Mouse (Mus musculus): ENCODE results near the gene Jup. TPM values are rescaled to one million over a fixed set of nuclear protein-coding genes. Genes with fewer than 3 reads are reported as not detected.

Gene Jup
- polyA plus RNA-seq, 1 experiment from 2014 or later = 24.3 TPM

DNA sequence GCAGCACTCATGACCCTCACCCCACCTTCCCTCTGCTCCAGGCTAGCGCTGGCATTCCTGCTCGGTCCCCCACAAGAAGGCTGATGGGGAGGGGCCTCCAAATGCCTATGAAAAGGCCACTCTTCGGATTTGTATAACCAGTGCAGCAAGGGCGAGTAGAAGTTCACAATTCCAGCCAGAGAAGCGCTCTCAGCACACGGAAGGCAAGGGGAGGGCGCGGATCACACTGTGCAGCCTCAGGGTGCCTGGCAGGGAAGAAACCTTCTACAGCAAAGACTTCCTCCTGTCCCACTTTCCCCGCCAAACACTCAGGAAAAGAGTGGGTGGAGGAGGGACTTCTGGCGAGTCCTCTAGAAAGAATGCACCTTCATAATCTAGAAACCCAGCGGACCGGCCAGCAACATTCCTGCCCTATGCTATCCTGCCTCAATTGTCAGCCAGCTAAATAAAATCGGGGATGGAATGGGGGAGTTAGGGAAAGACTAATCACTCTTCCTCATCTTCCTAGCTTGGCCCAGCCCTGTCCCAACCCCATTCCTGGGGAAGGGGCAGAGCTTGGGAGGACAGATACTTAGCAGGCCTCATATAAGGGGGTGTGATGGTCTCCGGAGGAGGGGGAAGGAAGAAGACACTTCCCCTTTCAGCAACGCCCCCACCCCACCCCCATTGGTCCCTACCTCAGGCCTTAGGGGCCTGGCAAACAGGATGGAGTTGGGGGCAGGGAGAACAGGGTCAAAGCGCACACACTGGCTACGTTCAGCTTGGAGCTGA lies 1.5 kb downstream of the Jup start:
- Histone ChIP-seq H3K4me2 (peak overlapping the region; percentile 83), H3K4me1 (peaks cover 80% of the 10 kb centered on the region), H3K4me3 (peak overlapping the region; percentile 66), H3K9me3 (replicated peaks) (no peaks in the 10 kb centered on the region), H3K27ac (peak overlapping the region; percentile 30; the same call in 1 of the 2 replicates), H3K36me3 (no peaks in the 10 kb centered on the region), H3K27me3 (replicated peaks) (peaks cover 49% of the 10 kb centered on the region), H3K9ac (no peak overlapping the region)
- no peak for ATAC-seq
- WGBS (ENCODE audit: insufficient replicate concordance) = 21% methylated on average over 17 of the region's 17 CpGs

GRCm38 (mm10) chr11:100395200-100395599 lies 2.4 kb downstream of the Jup start:
- peaks cover 49% of the 10 kb centered on the region for H3K27me3 ChIP-seq (replicated peaks)
- 9% methylated on average over 11 of the region's 11 CpGs for WGBS (ENCODE audit: insufficient replicate concordance)
- no peak overlapping the region for H3K27ac ChIP-seq
- H3K9ac ChIP-seq = no peak overlapping the region
- peaks cover 80% of the 10 kb centered on the region for H3K4me1 ChIP-seq
- H3K9me3 ChIP-seq (replicated peaks) = no peaks in the 10 kb centered on the region
- no peak for ATAC-seq
- peak overlapping the region; percentile 66 for H3K4me3 ChIP-seq
- no peaks in the 10 kb centered on the region for H3K36me3 ChIP-seq
- peak overlapping the region; percentile 83 for H3K4me2 ChIP-seq

- Histone ChIP-seq H3K4me3 (no peak overlapping the region), H3K9ac (no peak overlapping the region), H3K27ac (no peak overlapping the region), H3K36me3 (no peaks in the 10 kb centered on the region), H3K4me2 (peak overlapping the region; percentile 83; the same call in 1 of the 2 replicates), H3K4me1 (peaks cover 81% of the 10 kb centered on the region), H3K9me3 (replicated peaks) (no peaks in the 10 kb centered on the region), H3K27me3 (replicated peaks) (peaks cover 49% of the 10 kb centered on the region)
- no peak for ATAC-seq
- WGBS (ENCODE audit: insufficient replicate concordance) = 42% methylated on average over 5 of the region's 5 CpGs
Observed at GRCm38 (mm10) chr11:100394353-100395074, 3.0 kb downstream of the Jup start.

GRCm38 (mm10) chr11:100393733-100394132 lies 3.8 kb downstream of the Jup start:
- Histone ChIP-seq H3K36me3 (no peaks in the 10 kb centered on the region), H3K9me3 (replicated peaks) (no peaks in the 10 kb centered on the region), H3K4me1 (peaks cover 80% of the 10 kb centered on the region), H3K4me3 (no peak overlapping the region), H3K9ac (peak overlapping the region; percentile 22; the same call in 1 of the 2 replicates), H3K4me2 (no peak overlapping the region), H3K27me3 (replicated peaks) (peaks cover 49% of the 10 kb centered on the region), H3K27ac (no peak overlapping the region)
- 39% methylated on average over 7 of the region's 7 CpGs for WGBS (ENCODE audit: insufficient replicate concordance)
- no peak for ATAC-seq

- Histone ChIP-seq H3K4me3 (no peak overlapping the region), H3K27me3 (replicated peaks) (peaks cover 49% of the 10 kb centered on the region), H3K36me3 (no peaks in the 10 kb centered on the region), H3K9me3 (replicated peaks) (no peaks in the 10 kb centered on the region), H3K9ac (no peak overlapping the region), H3K4me1 (peaks cover 84% of the 10 kb centered on the region), H3K27ac (no peak overlapping the region), H3K4me2 (no peak overlapping the region)
- ATAC-seq = no peak
- WGBS (ENCODE audit: insufficient replicate concordance) = 58% methylated on average over 5 of the region's 5 CpGs
Observed at GRCm38 (mm10) chr11:100392958-100393357, 4.6 kb downstream of the Jup start.

- Histone ChIP-seq H3K36me3 (no peaks in the 10 kb centered on the region), H3K9ac (no peak overlapping the region), H3K27me3 (replicated peaks) (peaks cover 41% of the 10 kb centered on the region), H3K4me2 (no peak overlapping the region), H3K27ac (no peak overlapping the region), H3K4me1 (peaks cover 83% of the 10 kb centered on the region), H3K9me3 (replicated peaks) (no peaks in the 10 kb centered on the region), H3K4me3 (no peak overlapping the region)
- no peak for ATAC-seq
- WGBS (ENCODE audit: insufficient replicate concordance) = 78% methylated on average over 7 of the region's 7 CpGs
Observed at GRCm38 (mm10) chr11:100391884-100392345, 5.6 kb downstream of the Jup start.

- Histone ChIP-seq H3K4me3 (no peak overlapping the region), H3K4me2 (no peak overlapping the region), H3K9ac (no peak overlapping the region), H3K36me3 (no peaks in the 10 kb centered on the region), H3K27ac (0 out of 2 replicates have a peak overlapping the region, but pooled peaks have one; percentile 26), H3K4me1 (peaks cover 83% of the 10 kb centered on the region), H3K27me3 (replicated peaks) (peaks cover 35% of the 10 kb centered on the region), H3K9me3 (replicated peaks) (no peaks in the 10 kb centered on the region)
- ATAC-seq = peak; percentile 49; the same call in 1 of the 2 replicates
- WGBS (ENCODE audit: insufficient replicate concordance) = 66% methylated on average over 9 of the region's 9 CpGs
Observed at GRCm38 (mm10) chr11:100391081-100391883, 6.3 kb downstream of the Jup start.

- Histone ChIP-seq H3K4me2 (no peak overlapping the region), H3K36me3 (peaks cover 9% of the 10 kb centered on the region; the same call in 1 of the 2 replicates), H3K9me3 (replicated peaks) (no peaks in the 10 kb centered on the region), H3K4me1 (peaks cover 71% of the 10 kb centered on the region), H3K9ac (0 out of 2 replicates have a peak overlapping the region, but pooled peaks have one; percentile 6), H3K27me3 (replicated peaks) (peaks cover 22% of the 10 kb centered on the region), H3K27ac (no peak overlapping the region; the same call in 1 of the 2 replicates), H3K4me3 (no peak overlapping the region)
- WGBS (ENCODE audit: insufficient replicate concordance) = 32% methylated on average over 8 of the region's 8 CpGs
- ATAC-seq = 0 out of 2 replicates have a peak, but pooled peaks have one; percentile 6
Observed at GRCm38 (mm10) chr11:100389931-100390445, 7.6 kb downstream of the Jup start.

DNA sequence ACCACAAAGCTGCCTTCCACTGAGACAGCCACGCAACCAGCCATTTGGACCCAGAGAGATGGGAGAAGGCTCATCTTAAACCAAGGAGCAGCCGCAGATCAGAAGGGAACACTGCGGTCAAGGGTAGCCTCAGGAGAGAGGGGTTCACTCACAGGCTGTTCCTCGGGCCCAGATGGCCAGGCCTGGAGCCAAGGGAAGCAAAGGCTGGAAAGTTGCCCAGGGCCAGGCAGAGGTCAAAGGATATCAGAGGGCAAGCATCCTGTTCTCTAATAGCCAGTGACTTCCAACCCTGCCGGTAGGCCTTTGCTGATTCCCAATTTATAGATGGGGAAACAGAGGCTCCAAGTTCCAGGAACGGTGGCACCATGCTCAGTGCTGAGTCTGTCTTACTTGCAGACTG lies 9.0 kb downstream of the Jup start:
- WGBS (ENCODE audit: insufficient replicate concordance) = 66% methylated on average over 6 of the region's 6 CpGs
- H3K4me3 ChIP-seq = no peak overlapping the region
- no peak for ATAC-seq
- H3K9me3 ChIP-seq (replicated peaks) = no peaks in the 10 kb centered on the region
- no peak overlapping the region for H3K27ac ChIP-seq
- H3K4me2 ChIP-seq = no peak overlapping the region
- H3K9ac ChIP-seq = no peak overlapping the region
- H3K27me3 ChIP-seq (replicated peaks) = peaks cover 8% of the 10 kb centered on the region
- peaks cover 57% of the 10 kb centered on the region for H3K4me1 ChIP-seq
- peaks cover 16% of the 10 kb centered on the region; the same call in 1 of the 2 replicates for H3K36me3 ChIP-seq

DNA sequence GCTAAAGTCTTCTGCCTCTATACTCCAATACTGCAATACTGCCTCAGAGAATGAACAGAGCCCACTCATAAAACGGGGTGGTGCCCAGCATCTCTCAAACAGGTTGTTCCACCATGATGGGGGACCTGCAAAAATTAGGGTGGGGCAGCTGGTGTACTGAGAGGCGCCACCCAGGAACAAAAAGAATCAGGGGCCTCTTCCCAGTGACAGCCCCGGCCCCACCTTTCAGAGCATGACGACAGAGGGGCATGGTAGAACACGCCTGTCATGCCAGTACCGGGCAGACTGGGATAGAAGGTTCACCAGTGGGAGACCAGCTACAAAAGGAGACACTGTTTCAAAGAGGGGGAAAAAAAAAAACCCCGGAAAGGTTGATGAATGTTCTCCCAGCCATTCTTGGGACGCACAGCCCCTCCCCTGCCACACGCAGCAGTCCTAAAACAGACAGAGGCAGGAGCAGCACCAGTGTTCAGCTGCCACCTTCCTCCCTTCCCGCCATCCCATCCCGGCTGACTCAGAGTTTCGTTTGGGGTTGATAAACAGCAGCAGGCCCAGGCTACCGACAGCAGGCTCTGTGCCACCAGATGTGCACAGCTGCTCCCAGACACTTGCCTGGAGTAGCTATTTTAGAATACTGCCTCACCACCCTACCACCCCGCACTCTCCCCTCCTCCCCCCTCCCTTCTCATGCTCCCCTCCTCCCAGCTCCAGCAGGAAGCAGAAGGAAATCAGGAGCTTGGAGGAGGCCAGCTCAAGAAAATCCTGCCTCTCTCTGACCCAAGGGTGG lies 9.8 kb downstream of the Jup start:
- H3K4me1 ChIP-seq = peaks cover 49% of the 10 kb centered on the region
- H3K4me3 ChIP-seq = no peak overlapping the region
- peaks cover 23% of the 10 kb centered on the region for H3K36me3 ChIP-seq
- ATAC-seq = no peak
- no peaks in the 10 kb centered on the region for H3K27me3 ChIP-seq (replicated peaks)
- no peak overlapping the region for H3K27ac ChIP-seq
- WGBS (ENCODE audit: insufficient replicate concordance) = 43% methylated on average over 14 of the region's 14 CpGs
- no peak overlapping the region for H3K9ac ChIP-seq
- H3K9me3 ChIP-seq (replicated peaks) = no peaks in the 10 kb centered on the region
- H3K4me2 ChIP-seq = no peak overlapping the region

DNA sequence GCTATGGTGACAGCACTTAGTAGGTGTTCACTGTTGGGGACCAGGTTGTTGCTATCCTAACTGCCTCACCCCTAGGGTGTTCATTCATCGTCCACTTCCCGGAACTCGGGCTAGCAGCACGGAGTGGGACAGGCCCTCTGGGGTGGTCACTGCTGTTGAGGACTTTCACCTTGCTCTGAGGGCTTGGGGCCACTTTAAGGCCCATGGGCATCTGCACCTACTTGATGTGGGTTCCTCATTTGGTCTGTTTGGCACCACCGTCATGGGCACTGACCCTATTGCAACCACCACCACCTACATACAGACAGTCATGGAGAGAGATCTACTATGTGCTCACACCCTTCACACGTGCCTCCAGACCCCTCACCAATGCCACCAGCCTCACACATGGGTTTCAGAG lies 10.5 kb downstream of the Jup start:
- H3K4me3 ChIP-seq = no peak overlapping the region
- no peaks in the 10 kb centered on the region for H3K27me3 ChIP-seq (replicated peaks)
- no peak overlapping the region for H3K9ac ChIP-seq
- no peak overlapping the region for H3K27ac ChIP-seq
- 71% methylated on average over 6 of the region's 6 CpGs for WGBS (ENCODE audit: insufficient replicate concordance)
- H3K9me3 ChIP-seq (replicated peaks) = no peaks in the 10 kb centered on the region
- no peak overlapping the region for H3K4me2 ChIP-seq
- H3K4me1 ChIP-seq = peaks cover 47% of the 10 kb centered on the region
- peaks cover 30% of the 10 kb centered on the region for H3K36me3 ChIP-seq
- no peak for ATAC-seq
